Mouse (Mus musculus) fibroblast of lung, adult 2 months (primary cell): ENCODE data around the gene Ythdf2.
"Not testable (repeated sequence)": the region's sequence is repeated elsewhere in the genome, so short reads cannot be mapped to it uniquely, and the experiment has no call there.

ENCODE experiments used
- DNase-seq: peaks from one replicate; pipeline ENCODE4 v3.0.0-alpha.2; 2011; ENCODE audit warnings: low read depth

Gene Ythdf2

GRCm38 (mm10) chr4:132211953-132212734, at the start of gene Ythdf2:
Gene Ythdf2 (minus strand): TSS chr4:132212303.
- DNase-seq, result peak; percentile 73

GRCm38 (mm10) chr4:132260404-132261379, 48.6 kb upstream of the Ythdf2 start:
- DNase-seq, result no peak

GRCm38 (mm10) chr4:132259248-132259647, 47.1 kb upstream of the Ythdf2 start:
- DNase-seq, result no peak

- no peak for DNase-seq
Observed at GRCm38 (mm10) chr4:132256384-132256783, 44.3 kb upstream of the Ythdf2 start.

- no peak for DNase-seq
Observed at GRCm38 (mm10) chr4:132254986-132255385, 42.9 kb upstream of the Ythdf2 start.

GRCm38 (mm10) chr4:132253622-132254021, 41.5 kb upstream of the Ythdf2 start:
- DNase-seq, result no peak

GRCm38 (mm10) chr4:132253128-132253527, 41.0 kb upstream of the Ythdf2 start:
- no peak for DNase-seq

- no peak for DNase-seq
Observed at GRCm38 (mm10) chr4:132251596-132251995, 39.5 kb upstream of the Ythdf2 start.

GRCm38 (mm10) chr4:132247451-132247997, 35.4 kb upstream of the Ythdf2 start:
- no peak for DNase-seq

GRCm38 (mm10) chr4:132245643-132246042, 33.5 kb upstream of the Ythdf2 start:
- DNase-seq, result no peak

- no peak for DNase-seq
Observed at GRCm38 (mm10) chr4:132241208-132241607, 29.1 kb upstream of the Ythdf2 start.

- no peak for DNase-seq
Observed at GRCm38 (mm10) chr4:132240367-132240766, 28.3 kb upstream of the Ythdf2 start.

GRCm38 (mm10) chr4:132238356-132238755, 26.3 kb upstream of the Ythdf2 start:
- DNase-seq, result no peak

GRCm38 (mm10) chr4:132234710-132235109, 22.6 kb upstream of the Ythdf2 start:
- DNase-seq, result no peak

GRCm38 (mm10) chr4:132230422-132230821, 18.3 kb upstream of the Ythdf2 start:
- no peak for DNase-seq

GRCm38 (mm10) chr4:132222001-132222400, 9.9 kb upstream of the Ythdf2 start:
- not testable (repeated sequence) for DNase-seq

- not testable (repeated sequence) for DNase-seq
Observed at GRCm38 (mm10) chr4:132218439-132218838, 6.3 kb upstream of the Ythdf2 start.

GRCm38 (mm10) chr4:132217781-132218180, 5.7 kb upstream of the Ythdf2 start:
- DNase-seq, result no peak

GRCm38 (mm10) chr4:132216602-132217001, 4.5 kb upstream of the Ythdf2 start:
- no peak for DNase-seq

- no peak for DNase-seq
Observed at GRCm38 (mm10) chr4:132214847-132215246, 2.7 kb upstream of the Ythdf2 start.

GRCm38 (mm10) chr4:132211091-132211942, 786 bp downstream of the Ythdf2 start:
- DNase-seq, result no peak

- DNase-seq, result no peak
Observed at GRCm38 (mm10) chr4:132210325-132210724, 1.8 kb downstream of the Ythdf2 start.
